Mouse (Mus musculus) thymus, adult 18-20 months (tissue): Measurements from ENCODE around the gene Gm42688.
"Not testable (repeated sequence)": the region's sequence is repeated elsewhere in the genome, so short reads cannot be mapped to it uniquely, and the experiment has no call there.

Experiments
- DNase-seq, 2 experiments: peaks; one replicate each; pipeline ENCODE4 v3.0.0; 2022; ENCODE audit warnings: mixed read lengths in 2 of 2

Gene Gm42688

DNA sequence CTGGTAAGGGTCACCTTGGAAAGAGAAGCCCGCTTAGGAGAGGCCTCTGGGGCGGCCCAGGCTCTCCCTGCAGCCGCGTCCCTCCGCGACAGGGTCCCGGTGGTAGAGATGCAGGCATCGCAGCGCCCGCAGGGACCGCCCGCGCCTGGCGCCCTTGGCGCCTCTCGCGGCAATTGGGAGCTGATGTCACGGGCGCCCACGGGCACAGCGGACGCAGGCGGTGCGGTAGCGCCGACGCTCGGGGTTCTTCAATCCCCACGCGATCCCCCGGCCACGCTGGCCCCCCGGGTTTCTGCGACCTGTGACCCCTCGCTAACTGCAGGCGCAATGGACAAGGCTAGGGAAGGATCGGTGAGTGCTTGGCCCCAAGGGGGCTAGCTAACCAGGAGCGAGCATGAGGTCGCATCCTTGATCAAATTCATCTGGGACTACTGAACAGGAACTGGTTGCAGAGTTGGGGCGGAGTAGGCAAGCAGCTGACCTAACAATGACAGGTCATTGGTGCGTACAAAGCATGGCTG lies 40.9 kb downstream of the Gm42688 start:
- DNase-seq, result no peak

- DNase-seq, result no peak
These were observed 41.5 kb downstream of the Gm42688 start for GRCm38 (mm10) chr6:83142886-83143285.

DNA sequence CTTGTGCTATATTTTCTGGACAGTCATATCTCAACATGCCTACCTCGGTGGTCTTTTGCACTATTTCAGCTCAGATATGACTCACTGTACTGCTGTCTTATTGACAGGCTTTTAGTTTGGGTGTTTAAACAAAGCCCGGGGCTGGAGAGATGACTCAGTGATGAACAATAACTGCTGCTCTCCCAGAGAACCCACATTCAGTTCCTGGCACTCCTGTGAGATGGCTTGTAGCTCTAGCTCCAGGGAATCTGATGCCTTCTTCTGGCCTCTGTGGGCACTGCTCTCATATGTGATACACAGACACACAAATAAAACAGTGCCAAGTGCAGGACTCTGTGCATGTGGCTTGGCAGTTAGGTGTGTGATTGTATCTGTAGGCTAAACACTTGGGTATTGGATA lies 43.8 kb downstream of the Gm42688 start:
- DNase-seq, result no peak

DNA sequence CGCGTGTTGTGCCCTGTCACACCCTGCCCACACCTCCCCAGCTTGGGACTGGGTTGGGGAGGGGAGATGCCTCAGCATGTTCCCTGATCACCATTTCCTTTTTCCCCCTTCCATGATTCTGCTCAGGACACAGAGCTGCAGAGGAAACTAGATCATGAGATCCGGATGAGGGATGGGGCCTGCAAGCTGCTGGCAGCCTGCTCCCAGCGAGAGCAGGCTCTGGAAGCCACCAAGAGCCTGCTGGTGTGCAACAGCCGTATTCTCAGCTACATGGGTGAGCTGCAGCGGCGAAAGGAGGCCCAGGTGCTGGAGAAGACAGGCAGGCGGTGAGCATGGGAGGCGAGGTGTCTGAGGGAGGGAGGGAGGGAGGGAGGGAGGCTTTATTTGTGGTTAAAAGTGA lies 44.4 kb downstream of the Gm42688 start:
- no peak for DNase-seq

- DNase-seq, result no peak
These were observed 45.9 kb downstream of the Gm42688 start for GRCm38 (mm10) chr6:83147280-83147679.

- no peak for DNase-seq
These were observed 50.3 kb downstream of the Gm42688 start for GRCm38 (mm10) chr6:83151721-83152120.

DNA sequence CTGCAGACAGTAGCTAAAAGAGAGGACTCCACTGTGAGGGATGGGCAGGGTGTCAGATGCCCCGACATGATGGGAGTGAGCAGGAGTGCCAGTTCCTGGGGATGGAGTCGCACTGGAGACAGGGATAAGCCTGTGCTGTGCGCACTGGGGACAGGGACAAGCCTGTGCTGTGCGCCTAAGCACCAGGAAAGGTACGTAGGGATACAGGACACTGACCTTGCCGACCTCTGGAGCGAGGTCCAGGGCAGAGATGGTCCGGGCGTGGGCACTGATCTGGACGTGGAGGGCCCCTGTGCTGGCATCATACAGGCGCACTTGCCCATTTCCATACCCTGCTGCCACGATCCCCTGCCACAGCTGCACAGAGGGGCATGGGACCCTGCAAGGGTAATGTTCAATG lies 51.6 kb downstream of the Gm42688 start:
- DNase-seq, result no peak

DNA sequence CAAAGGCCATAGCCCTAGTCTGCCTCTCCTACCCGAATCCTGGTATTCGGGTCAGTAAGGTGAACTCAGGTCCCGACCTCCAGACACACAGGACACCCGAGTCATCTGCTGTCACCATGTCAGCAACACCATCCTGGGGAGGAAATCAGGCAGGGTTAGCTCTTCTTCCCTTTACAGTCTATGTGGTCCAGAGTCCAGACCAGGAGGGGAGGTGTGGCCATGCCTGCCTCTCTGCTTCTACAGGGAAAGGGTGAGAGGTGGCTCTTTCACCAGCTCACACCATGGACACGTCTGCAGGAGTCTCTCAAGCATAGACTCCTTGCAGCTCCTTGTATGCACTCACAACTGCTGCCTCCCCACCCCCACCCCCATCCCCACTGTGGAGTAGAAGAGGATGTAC lies 52.1 kb downstream of the Gm42688 start:
- DNase-seq, result no peak

DNA sequence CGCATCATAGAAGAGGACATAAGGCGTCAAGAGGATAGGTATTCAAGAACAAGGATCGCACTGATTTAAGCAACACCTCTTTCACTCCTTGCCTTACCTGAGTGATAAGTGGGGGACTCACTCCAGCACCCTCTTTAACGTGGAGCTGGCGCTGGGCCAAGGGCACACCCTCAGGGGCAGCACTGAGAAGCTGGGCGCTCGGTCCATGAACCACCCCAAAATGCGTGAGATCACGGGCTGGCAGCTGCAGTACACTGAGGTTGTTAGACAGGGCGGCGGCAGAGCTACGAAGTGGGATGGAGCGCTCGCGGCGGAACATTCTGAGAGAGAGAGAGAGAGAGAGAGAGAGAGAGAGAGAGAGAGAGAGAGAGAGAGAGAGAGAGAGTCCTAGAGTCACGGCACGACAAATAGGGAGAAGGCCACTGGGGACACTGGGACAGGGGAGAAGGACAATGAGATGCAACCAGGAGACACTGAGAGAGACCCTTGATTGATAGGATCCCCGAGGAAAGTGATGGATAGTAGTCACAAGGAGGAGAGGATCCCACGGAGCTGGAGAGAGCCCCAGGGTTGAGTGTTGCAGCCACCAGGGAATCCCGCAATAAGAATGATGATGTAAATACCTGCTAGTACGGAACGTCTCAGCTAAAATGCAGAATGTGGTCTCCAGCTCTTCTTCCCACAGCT lies 54.3 kb downstream of the Gm42688 start:
- no peak for DNase-seq

DNA sequence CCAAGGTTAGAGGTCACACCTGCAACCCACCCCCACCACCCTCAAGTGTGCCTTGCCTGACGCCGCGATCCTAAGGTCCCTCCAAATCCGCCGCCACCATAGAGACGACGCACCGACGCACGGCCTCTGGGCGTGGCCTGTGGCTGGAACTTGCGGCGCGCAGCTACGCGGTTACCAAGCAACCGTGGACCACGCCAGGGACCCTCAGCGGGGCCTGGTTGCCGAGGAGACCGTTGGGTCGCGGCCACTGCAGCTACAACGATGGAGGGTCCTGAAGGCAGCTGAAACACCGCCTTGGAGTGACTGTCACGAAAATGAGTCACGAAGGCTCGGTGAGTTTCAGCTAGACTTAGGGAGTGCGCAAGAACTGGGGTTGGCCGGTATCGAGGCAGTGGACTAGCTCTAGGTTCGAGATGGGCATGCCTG lies 54.9 kb downstream of the Gm42688 start, which contains the start of the genes Wdr54 and 1700003E16Rik:
Wdr54 (minus strand) TSS at position 139 of the 426 bp plus-strand sequence.
1700003E16Rik (plus strand) TSS at position 146 of the 426 bp plus-strand sequence.
- no peak for DNase-seq

GRCm38 (mm10) chr6:83159456-83159855 lies 58.0 kb downstream of the Gm42688 start:
- not testable (repeated sequence) for DNase-seq
